ENCODE assay signal across 9 mouse cellular contexts in genomic region chr17:88937341-88938152, GRCm38 (mm10).
DNase-seq lines count a peak whose midpoint lies in the region; ATAC-seq lines count a peak whose summit lies in the region.
"Had no signal": no experiment of that assay in that cellular context is flagged by ENCODE, and none has a peak within 500 bp of the region (broad histone marks: within the 10 kb centered on the region; RNA-seq: fewer than 3 reads in every experiment).

No protein-coding gene starts in this region.

- H3K4me2 ChIP-seq in forebrain, embryonic 11.5 days (ENCODE audit: low read depth, low read length, severe bottlenecking), result no peak overlapping the region
- H3K4me2 ChIP-seq in liver, embryonic 11.5 days, result no peak overlapping the region

- no peaks in the 10 kb centered on the region for H3K9me3 ChIP-seq in forebrain, embryonic 11.5 days (ENCODE audit: control insufficient read depth, low read length)
- no peaks in the 10 kb centered on the region for H3K9me3 ChIP-seq in liver, embryonic 11.5 days (ENCODE audit: control insufficient read depth, low read length)

- peaks cover 7% of the 10 kb centered on the region for H3K4me1 ChIP-seq in forebrain, embryonic 11.5 days (replicated peaks; ENCODE audit: control insufficient read depth, insufficient read depth, low read length)
- no peaks in the 10 kb centered on the region for H3K4me1 ChIP-seq in liver, embryonic 11.5 days (replicated peaks; ENCODE audit: control insufficient read depth, insufficient read depth, low read length)

- intact Hi-C loops in left cerebral cortex, postnatal 10 days (cut with DNase I), result loop anchor here (10.0 kb wide), 1 partner anchor 173 kb away; no protein-coding TSS in a partner anchor
- intact Hi-C loops in left cerebral cortex, postnatal 36 days (cut with DNase I), result loop anchor here (5.0 kb wide), 2 partner anchors 165 to 285 kb away; no protein-coding TSS in a partner anchor
- intact Hi-C loops in left cerebral cortex, postnatal 4 days (cut with DNase I), result no loop called here

- H3K36me3 ChIP-seq in forebrain, embryonic 11.5 days (ENCODE audit: control insufficient read depth, insufficient read depth, low read length), result no peaks in the 10 kb centered on the region
- no peaks in the 10 kb centered on the region for H3K36me3 ChIP-seq in liver, embryonic 11.5 days (ENCODE audit: control insufficient read depth, insufficient read depth, low read length)

- DNase-seq in left cerebral cortex, postnatal 10 days (ENCODE audit: extremely low spot score in 1 of 2, low spot score in 2 of 2), result peak; percentile 41 to 52
- DNase-seq in left cerebral cortex, postnatal 36 days (ENCODE audit: low spot score in 2 of 2), result no peak
- DNase-seq in forebrain, embryonic 11.5 days (ENCODE audit: low spot score), result peak; percentile 58
- peak; percentile 44 for DNase-seq in left cerebral cortex, postnatal 4 days
- peak; percentile 30 to 37 for DNase-seq in right cerebral cortex, adult 2 months (ENCODE audit: low spot score in 2 of 2)
- DNase-seq in liver, embryonic 11.5 days (ENCODE audit: low spot score), result no peak
- DNase-seq in testis, postnatal 14 days (ENCODE audit: low spot score), result no peak
- no peak for DNase-seq in adrenal gland, adult (ENCODE audit: inconsistent age in 2 of 2, low spot score in 1 of 2)
- DNase-seq: thymus, adult 18-20 months had no signal

- no peaks in the 10 kb centered on the region for H3K27me3 ChIP-seq in forebrain, embryonic 11.5 days (ENCODE audit: control insufficient read depth, insufficient read depth, low read length)
- no peaks in the 10 kb centered on the region for H3K27me3 ChIP-seq in liver, embryonic 11.5 days (replicated peaks; ENCODE audit: control insufficient read depth, insufficient read depth, low read length)

- 13% methylated on average over 7 of the region's 7 CpGs for WGBS in forebrain, embryonic 11.5 days
- WGBS in liver, embryonic 11.5 days, result 38% methylated on average over 7 of the region's 7 CpGs

- no peak overlapping the region for H3K9ac ChIP-seq in forebrain, embryonic 11.5 days (ENCODE audit: low read length)
- H3K9ac ChIP-seq in liver, embryonic 11.5 days (ENCODE audit: low read depth, low read length), result no peak overlapping the region

- peak; percentile 92 for ATAC-seq in forebrain, embryonic 11.5 days (replicated peaks; ENCODE audit: low FRiP score)
- ATAC-seq in liver, embryonic 11.5 days (replicated peaks; ENCODE audit: low FRiP score), result no peak; the same call in 1 of the 2 replicates

- H3K4me3 ChIP-seq in forebrain, embryonic 11.5 days (ENCODE audit: low read depth, low read length), result no peak overlapping the region
- no peak overlapping the region for H3K4me3 ChIP-seq in liver, embryonic 11.5 days (ENCODE audit: low read depth, low read length)

- peak overlapping the region; percentile 50 for H3K27ac ChIP-seq in forebrain, embryonic 11.5 days (ENCODE audit: low read depth, low read length)
- H3K27ac ChIP-seq in liver, embryonic 11.5 days (ENCODE audit: low read depth, low read length), result no peak overlapping the region

Comparison
In these comparisons a context has a peak if more than half of its experiments do, and no peak if none do; other contexts are left out.
1. DNase-seq: peak in left cerebral cortex, postnatal 10 days (2 of 2), forebrain, embryonic 11.5 days (single experiment), left cerebral cortex, postnatal 4 days (single experiment) and right cerebral cortex, adult 2 months (2 of 2); none in left cerebral cortex, postnatal 36 days (0 of 2), liver, embryonic 11.5 days (single experiment), testis, postnatal 14 days (single experiment) and adrenal gland, adult (0 of 2).